Mouse (Mus musculus) neural tube, embryonic 15.5 days (tissue): ENCODE results near the gene Bbox1. TPM values are rescaled to one million over a fixed set of nuclear protein-coding genes. Genes with fewer than 3 reads are reported as not detected.

Source experiments
- ATAC-seq: fragments of 200-750 bp; cut with Nextera tagmentation; 2 replicates; pipeline ENCODE4 v1.8.0; 2017; ENCODE audit warnings: mild to moderate bottlenecking, moderate TSS enrichment, moderate library complexity; ENCODE audit not compliant: low FRiP score
- H3K27ac ChIP-seq: fragments of 300-500 bp; sonication (generic); replicated peaks from 2 replicates; pipeline ENCODE4 v1.5.1; 2015; ENCODE audit warnings: mild to moderate bottlenecking, inconsistent platforms
- H3K27me3 ChIP-seq: fragments of 300-500 bp; sonication (generic); replicated peaks from 2 replicates; pipeline ENCODE4 v1.6.1; 2015; ENCODE audit warnings: inconsistent platforms
- H3K36me3 ChIP-seq: fragments of 300-500 bp; sonication (generic); 2 replicates; pipeline ENCODE4 v1.6.1; 2015; ENCODE audit warnings: inconsistent platforms
- H3K4me1 ChIP-seq: fragments of 300-500 bp; sonication (generic); 2 replicates; pipeline ENCODE4 v1.6.1; 2015; ENCODE audit warnings: inconsistent platforms
- H3K4me2 ChIP-seq: fragments of 300-500 bp; sonication (generic); 2 replicates; pipeline ENCODE4 v1.6.1; 2015; ENCODE audit warnings: inconsistent platforms, mild to moderate bottlenecking, moderate library complexity
- H3K4me3 ChIP-seq: fragments of 300-500 bp; sonication (generic); replicated peaks from 2 replicates; pipeline ENCODE4 v1.5.1; 2015; ENCODE audit warnings: mild to moderate bottlenecking, inconsistent platforms
- H3K9ac ChIP-seq: fragments of 300-500 bp; sonication (generic); replicated peaks from 2 replicates; pipeline ENCODE4 v1.6.1; 2015; ENCODE audit warnings: mild to moderate bottlenecking, inconsistent platforms
- H3K9me3 ChIP-seq: fragments of 300-500 bp; sonication (generic); replicated peaks from 2 replicates; pipeline ENCODE4 v1.6.1; 2016; ENCODE audit warnings: inconsistent platforms
- WGBS: fragments of 180-500 bp; shearing (Covaris S2); methylation state at CpG from one replicate; pipeline ENCODE4 v1.1.7; 2015; ENCODE audit warnings: mixed read lengths; 5-methylcytosine and 5-hydroxymethylcytosine counted together
- polyA plus RNA-seq: library from polyadenylated mRNA; unstranded; fragments of >200 nt; fragmentation: Nextera tagmentation; extraction: Ambion mirVana; gene quantifications from 2 replicates; pipeline ENCODE4 v1.2.1, GENCODE M21; 2015

The Bbox1 gene
- 0.47 and 0.79 TPM in 2 replicates for polyA plus RNA-seq

- no peak for ATAC-seq
Observed at GRCm38 (mm10) chr2:110314509-110315155, at the start of gene Bbox1. Gene Bbox1 (minus strand): TSS chr2:110314560.

GRCm38 (mm10) chr2:110363855-110364254 lies 49.5 kb upstream of the Bbox1 start:
- Histone ChIP-seq H3K4me3 (no peak overlapping the region), H3K9ac (no peak overlapping the region), H3K36me3 (no peaks in the 10 kb centered on the region), H3K9me3 (no peaks in the 10 kb centered on the region), H3K4me2 (no peak overlapping the region), H3K27me3 (no peaks in the 10 kb centered on the region), H3K4me1 (peaks cover 10% of the 10 kb centered on the region), H3K27ac (no peak overlapping the region)
- 76% methylated on average over 3 of the region's 3 CpGs for WGBS
- no peak for ATAC-seq

More at GRCm38 (mm10) chr2:110314509-110315155, at the start of gene Bbox1:
- Histone ChIP-seq H3K4me3 (no peak within 1 kb of the TSS), H3K36me3 (no peaks in the 10 kb centered on the region), H3K9ac (no peak within 1 kb of the TSS), H3K27ac (no peak within 1 kb of the TSS), H3K4me2 (no peak within 1 kb of the TSS), H3K4me1 (no peaks in the 10 kb centered on the region), H3K27me3 (no peaks in the 10 kb centered on the region), H3K9me3 (no peaks in the 10 kb centered on the region)
- 78% methylated on average over 6 of the region's 6 CpGs for WGBS

GRCm38 (mm10) chr2:110362432-110363283 lies 48.3 kb upstream of the Bbox1 start, which contains the start of gene Fibin:
Gene Fibin (minus strand): TSS chr2:110363183.
- Histone ChIP-seq H3K27ac (peak within 1 kb of the TSS; percentile 51; the same call in 1 of the 2 replicates), H3K4me2 (peak within 1 kb of the TSS; percentile 91), H3K27me3 (no peaks in the 10 kb centered on the region), H3K9ac (peak within 1 kb of the TSS; percentile 59), H3K4me3 (peak within 1 kb of the TSS; percentile 52), H3K9me3 (no peaks in the 10 kb centered on the region), H3K36me3 (no peaks in the 10 kb centered on the region), H3K4me1 (peaks cover 10% of the 10 kb centered on the region)
- 2% methylated on average over 33 of the region's 33 CpGs for WGBS
- ATAC-seq = peak; percentile 91

GRCm38 (mm10) chr2:110353302-110353970 lies 39.1 kb upstream of the Bbox1 start:
- WGBS = 64% methylated on average over 5 of the region's 5 CpGs
- H3K4me3 ChIP-seq = no peak overlapping the region
- H3K4me2 ChIP-seq = no peak overlapping the region
- ATAC-seq = no peak
- H3K9me3 ChIP-seq = no peaks in the 10 kb centered on the region
- H3K9ac ChIP-seq = no peak overlapping the region
- H3K27ac ChIP-seq = no peak overlapping the region
- H3K36me3 ChIP-seq = no peaks in the 10 kb centered on the region
- H3K27me3 ChIP-seq = no peaks in the 10 kb centered on the region
- H3K4me1 ChIP-seq = no peaks in the 10 kb centered on the region

GRCm38 (mm10) chr2:110351843-110352251 lies 37.5 kb upstream of the Bbox1 start:
- H3K27me3 ChIP-seq = no peaks in the 10 kb centered on the region
- H3K9ac ChIP-seq = no peak overlapping the region
- no peaks in the 10 kb centered on the region for H3K36me3 ChIP-seq
- no peak overlapping the region for H3K4me3 ChIP-seq
- WGBS = 39% methylated on average over 5 of the region's 5 CpGs
- no peak for ATAC-seq
- H3K4me1 ChIP-seq = no peaks in the 10 kb centered on the region
- no peak overlapping the region for H3K4me2 ChIP-seq
- no peak overlapping the region for H3K27ac ChIP-seq
- H3K9me3 ChIP-seq = no peaks in the 10 kb centered on the region

GRCm38 (mm10) chr2:110351406-110351805 lies 37.0 kb upstream of the Bbox1 start:
- no peak overlapping the region for H3K4me2 ChIP-seq
- 53% methylated on average over 1 of the region's 1 CpGs for WGBS
- no peak overlapping the region for H3K4me3 ChIP-seq
- no peaks in the 10 kb centered on the region for H3K9me3 ChIP-seq
- no peaks in the 10 kb centered on the region for H3K27me3 ChIP-seq
- no peak overlapping the region for H3K27ac ChIP-seq
- H3K4me1 ChIP-seq = no peaks in the 10 kb centered on the region
- no peak overlapping the region for H3K9ac ChIP-seq
- ATAC-seq = no peak
- H3K36me3 ChIP-seq = no peaks in the 10 kb centered on the region

GRCm38 (mm10) chr2:110328953-110329352 lies 14.6 kb upstream of the Bbox1 start:
- Histone ChIP-seq H3K4me1 (no peaks in the 10 kb centered on the region), H3K9me3 (no peaks in the 10 kb centered on the region), H3K9ac (no peak overlapping the region), H3K4me2 (no peak overlapping the region), H3K27ac (no peak overlapping the region), H3K27me3 (no peaks in the 10 kb centered on the region), H3K4me3 (no peak overlapping the region), H3K36me3 (no peaks in the 10 kb centered on the region)
- no peak for ATAC-seq

- ATAC-seq = no peak
- H3K9ac ChIP-seq = no peak overlapping the region
- no peaks in the 10 kb centered on the region for H3K27me3 ChIP-seq
- no peak overlapping the region for H3K27ac ChIP-seq
- no peaks in the 10 kb centered on the region for H3K4me1 ChIP-seq
- no peak overlapping the region for H3K4me3 ChIP-seq
- H3K36me3 ChIP-seq = no peaks in the 10 kb centered on the region
- WGBS = 81% methylated on average over 4 of the region's 4 CpGs
- H3K9me3 ChIP-seq = no peaks in the 10 kb centered on the region
- H3K4me2 ChIP-seq = no peak overlapping the region
Observed at GRCm38 (mm10) chr2:110319949-110320348, 5.6 kb upstream of the Bbox1 start.

GRCm38 (mm10) chr2:110319266-110319665 lies 4.9 kb upstream of the Bbox1 start:
- H3K9me3 ChIP-seq = no peaks in the 10 kb centered on the region
- no peaks in the 10 kb centered on the region for H3K4me1 ChIP-seq
- no peak overlapping the region for H3K4me3 ChIP-seq
- H3K36me3 ChIP-seq = no peaks in the 10 kb centered on the region
- H3K9ac ChIP-seq = no peak overlapping the region
- no peak overlapping the region for H3K27ac ChIP-seq
- H3K27me3 ChIP-seq = no peaks in the 10 kb centered on the region
- 88% methylated on average over 1 of the region's 1 CpGs for WGBS
- ATAC-seq = no peak
- H3K4me2 ChIP-seq = no peak overlapping the region

GRCm38 (mm10) chr2:110318719-110319118 lies 4.4 kb upstream of the Bbox1 start:
- Histone ChIP-seq H3K4me3 (no peak overlapping the region), H3K4me1 (no peaks in the 10 kb centered on the region), H3K9me3 (no peaks in the 10 kb centered on the region), H3K9ac (no peak overlapping the region), H3K27ac (no peak overlapping the region), H3K36me3 (no peaks in the 10 kb centered on the region), H3K4me2 (no peak overlapping the region), H3K27me3 (no peaks in the 10 kb centered on the region)
- 90% methylated on average over 1 of the region's 1 CpGs for WGBS
- ATAC-seq = no peak

- Histone ChIP-seq H3K27me3 (no peaks in the 10 kb centered on the region), H3K36me3 (no peaks in the 10 kb centered on the region), H3K4me1 (no peaks in the 10 kb centered on the region), H3K4me3 (no peak overlapping the region), H3K27ac (no peak overlapping the region), H3K9ac (no peak overlapping the region), H3K4me2 (no peak overlapping the region), H3K9me3 (no peaks in the 10 kb centered on the region)
- WGBS = 14% methylated on average over 3 of the region's 3 CpGs
- no peak for ATAC-seq
Observed at GRCm38 (mm10) chr2:110316116-110316883, 1.9 kb upstream of the Bbox1 start.
